Mouse (Mus musculus): ENCODE data around the gene Fam83f. TPM values are rescaled to one million over a fixed set of nuclear protein-coding genes. Genes with fewer than 3 reads are reported as not detected.
"Not testable (repeated sequence)": the region's sequence is repeated elsewhere in the genome, so short reads cannot be mapped to it uniquely, and the experiment has no call there.

Gene Fam83f
- polyA plus RNA-seq, 1 experiment from 2014 or later, result 0.26 TPM

DNA sequence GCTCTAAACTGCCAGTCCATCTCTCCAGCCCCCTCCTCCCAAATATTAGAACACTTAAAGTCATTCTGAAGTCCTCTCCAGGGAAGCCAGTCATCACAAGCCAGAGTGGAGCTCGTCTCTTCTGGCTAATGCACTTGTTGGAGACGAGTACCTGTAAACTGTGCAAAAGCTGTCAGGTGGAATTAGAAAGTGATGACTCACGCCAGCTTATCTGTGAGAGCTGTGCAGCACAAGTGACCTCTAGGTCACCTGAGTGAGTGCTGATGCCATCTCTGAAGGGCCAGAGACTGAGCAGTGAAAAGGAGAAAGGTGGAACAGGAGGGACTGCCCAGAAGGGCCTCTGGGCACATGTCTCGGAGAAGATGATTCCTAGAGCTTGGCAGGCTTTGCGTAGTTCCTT lies 48.6 kb downstream of the Fam83f start:
- Histone ChIP-seq H3K27me3 (ENCODE audit: control insufficient read depth, insufficient read depth, low read length) (no peaks in the 10 kb centered on the region), H3K4me2 (ENCODE audit: low read length) (no peak overlapping the region), H3K4me3 (replicated peaks; ENCODE audit: low read depth, low read length) (no peak overlapping the region), H3K9ac (replicated peaks; ENCODE audit: low read length) (no peak overlapping the region), H3K9me3 (ENCODE audit: control insufficient read depth, low read length) (no peaks in the 10 kb centered on the region), H3K4me1 (ENCODE audit: control insufficient read depth, insufficient read depth, low read length) (no peaks in the 10 kb centered on the region), H3K36me3 (ENCODE audit: control insufficient read depth, insufficient read depth, low read length) (no peaks in the 10 kb centered on the region), H3K27ac (replicated peaks; ENCODE audit: low read depth, low read length) (no peak overlapping the region)
- ATAC-seq (ENCODE audit: low FRiP score, low TSS enrichment), result no peak
- no peak for DNase-seq
- 82% methylated on average over 5 of the region's 5 CpGs for WGBS

DNA sequence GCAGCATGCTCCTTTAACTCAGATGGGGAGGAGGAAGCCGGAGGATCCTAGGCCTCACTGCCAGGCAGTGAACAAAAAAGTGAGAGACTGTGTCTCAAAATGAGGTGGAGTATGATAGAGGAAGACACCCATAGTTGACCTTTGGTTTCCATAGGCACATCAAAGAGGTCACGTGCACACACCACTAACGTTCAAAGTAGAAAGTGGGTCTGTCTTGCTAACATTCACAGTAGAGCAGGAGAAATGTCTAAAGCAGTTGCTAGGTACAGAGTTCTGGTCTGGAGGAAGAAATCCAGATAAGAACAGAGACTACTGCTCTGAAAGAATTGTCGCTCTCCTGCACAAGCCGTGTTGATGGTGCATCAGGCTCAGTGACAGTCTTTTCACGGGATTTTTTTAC lies 50.2 kb downstream of the Fam83f start:
- no peak for ATAC-seq (ENCODE audit: low FRiP score, low TSS enrichment)
- Histone ChIP-seq H3K9ac (replicated peaks; ENCODE audit: low read length) (no peak overlapping the region), H3K27ac (replicated peaks; ENCODE audit: low read depth, low read length) (no peak overlapping the region), H3K27me3 (ENCODE audit: control insufficient read depth, insufficient read depth, low read length) (no peaks in the 10 kb centered on the region), H3K4me1 (ENCODE audit: control insufficient read depth, insufficient read depth, low read length) (no peaks in the 10 kb centered on the region), H3K9me3 (ENCODE audit: control insufficient read depth, low read length) (no peaks in the 10 kb centered on the region), H3K4me3 (replicated peaks; ENCODE audit: low read depth, low read length) (no peak overlapping the region), H3K36me3 (ENCODE audit: control insufficient read depth, insufficient read depth, low read length) (no peaks in the 10 kb centered on the region), H3K4me2 (ENCODE audit: low read length) (no peak overlapping the region)
- 87% methylated on average over 6 of the region's 6 CpGs for WGBS
- no peak for DNase-seq

- Histone ChIP-seq H3K4me3 (replicated peaks; ENCODE audit: low read depth, low read length) (no peak overlapping the region), H3K36me3 (ENCODE audit: control insufficient read depth, insufficient read depth, low read length) (no peaks in the 10 kb centered on the region), H3K4me2 (ENCODE audit: low read length) (no peak overlapping the region), H3K4me1 (ENCODE audit: control insufficient read depth, insufficient read depth, low read length) (no peaks in the 10 kb centered on the region), H3K27me3 (ENCODE audit: control insufficient read depth, insufficient read depth, low read length) (no peaks in the 10 kb centered on the region), H3K27ac (replicated peaks; ENCODE audit: low read depth, low read length) (no peak overlapping the region), H3K9ac (replicated peaks; ENCODE audit: low read length) (no peak overlapping the region), H3K9me3 (ENCODE audit: control insufficient read depth, low read length) (no peaks in the 10 kb centered on the region)
- no peak for DNase-seq
- WGBS, result 59% methylated on average over 3 of the region's 3 CpGs
- no peak for ATAC-seq (ENCODE audit: low FRiP score, low TSS enrichment)
Measured at GRCm38 (mm10) chr15:80722366-80722765, 50.7 kb downstream of the Fam83f start.

GRCm38 (mm10) chr15:80729477-80729876 lies 57.8 kb downstream of the Fam83f start:
- no peak for ATAC-seq (ENCODE audit: low FRiP score, low TSS enrichment)
- 71% methylated on average over 2 of the region's 2 CpGs for WGBS

DNA sequence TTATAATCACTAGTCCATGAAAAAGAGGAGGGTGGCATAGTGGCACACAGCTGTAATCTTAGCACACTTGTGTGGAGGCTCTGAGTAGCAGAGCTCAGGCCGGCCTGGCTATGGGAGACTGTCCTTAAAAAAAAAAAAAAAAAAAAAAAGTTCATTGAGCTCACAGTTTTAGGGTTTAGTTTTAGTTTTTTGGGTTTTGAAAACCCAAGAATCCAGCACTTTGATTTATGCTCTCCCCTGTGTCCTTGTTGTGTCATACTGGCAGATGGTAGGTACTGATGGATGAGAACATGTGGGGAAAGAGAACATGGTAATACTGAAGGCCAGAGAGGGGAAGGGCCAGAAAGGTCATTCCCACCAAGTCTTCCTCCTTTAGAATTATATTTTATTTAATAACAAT lies 59.4 kb downstream of the Fam83f start:
- ATAC-seq (ENCODE audit: low FRiP score, low TSS enrichment), result no peak
- H3K36me3 ChIP-seq (ENCODE audit: control insufficient read depth, insufficient read depth, low read length), result no peaks in the 10 kb centered on the region
- no peak overlapping the region for H3K4me2 ChIP-seq (ENCODE audit: low read length)
- H3K9me3 ChIP-seq (ENCODE audit: control insufficient read depth, low read length), result no peaks in the 10 kb centered on the region
- no peak overlapping the region for H3K9ac ChIP-seq (replicated peaks; ENCODE audit: low read length)
- no peak for DNase-seq
- no peak overlapping the region for H3K4me3 ChIP-seq (replicated peaks; ENCODE audit: low read depth, low read length)
- WGBS, result 92% methylated on average over 1 of the region's 1 CpGs
- H3K27ac ChIP-seq (replicated peaks; ENCODE audit: low read depth, low read length), result no peak overlapping the region
- H3K4me1 ChIP-seq (ENCODE audit: control insufficient read depth, insufficient read depth, low read length), result no peaks in the 10 kb centered on the region
- H3K27me3 ChIP-seq (ENCODE audit: control insufficient read depth, insufficient read depth, low read length), result no peaks in the 10 kb centered on the region

More at GRCm38 (mm10) chr15:80729477-80729876, 57.8 kb downstream of the Fam83f start:
- Histone ChIP-seq H3K36me3 (ENCODE audit: control insufficient read depth, insufficient read depth, low read length) (no peaks in the 10 kb centered on the region), H3K4me1 (ENCODE audit: control insufficient read depth, insufficient read depth, low read length) (no peaks in the 10 kb centered on the region), H3K27me3 (ENCODE audit: control insufficient read depth, insufficient read depth, low read length) (no peaks in the 10 kb centered on the region), H3K4me2 (ENCODE audit: low read length) (no peak overlapping the region), H3K9ac (replicated peaks; ENCODE audit: low read length) (no peak overlapping the region), H3K9me3 (ENCODE audit: control insufficient read depth, low read length) (no peaks in the 10 kb centered on the region), H3K27ac (replicated peaks; ENCODE audit: low read depth, low read length) (no peak overlapping the region), H3K4me3 (replicated peaks; ENCODE audit: low read depth, low read length) (no peak overlapping the region)
- DNase-seq, result no peak

GRCm38 (mm10) chr15:80731511-80731910 lies 59.9 kb downstream of the Fam83f start:
- Histone ChIP-seq H3K9me3 (ENCODE audit: control insufficient read depth, low read length) (no peaks in the 10 kb centered on the region), H3K27me3 (ENCODE audit: control insufficient read depth, insufficient read depth, low read length) (no peaks in the 10 kb centered on the region), H3K27ac (replicated peaks; ENCODE audit: low read depth, low read length) (no peak overlapping the region), H3K4me2 (ENCODE audit: low read length) (no peak overlapping the region), H3K4me1 (ENCODE audit: control insufficient read depth, insufficient read depth, low read length) (no peaks in the 10 kb centered on the region), H3K4me3 (replicated peaks; ENCODE audit: low read depth, low read length) (no peak overlapping the region), H3K9ac (replicated peaks; ENCODE audit: low read length) (no peak overlapping the region), H3K36me3 (ENCODE audit: control insufficient read depth, insufficient read depth, low read length) (no peaks in the 10 kb centered on the region)
- ATAC-seq (ENCODE audit: low FRiP score, low TSS enrichment), result no peak
- 83% methylated on average over 3 of the region's 3 CpGs for WGBS
- no peak for DNase-seq

DNA sequence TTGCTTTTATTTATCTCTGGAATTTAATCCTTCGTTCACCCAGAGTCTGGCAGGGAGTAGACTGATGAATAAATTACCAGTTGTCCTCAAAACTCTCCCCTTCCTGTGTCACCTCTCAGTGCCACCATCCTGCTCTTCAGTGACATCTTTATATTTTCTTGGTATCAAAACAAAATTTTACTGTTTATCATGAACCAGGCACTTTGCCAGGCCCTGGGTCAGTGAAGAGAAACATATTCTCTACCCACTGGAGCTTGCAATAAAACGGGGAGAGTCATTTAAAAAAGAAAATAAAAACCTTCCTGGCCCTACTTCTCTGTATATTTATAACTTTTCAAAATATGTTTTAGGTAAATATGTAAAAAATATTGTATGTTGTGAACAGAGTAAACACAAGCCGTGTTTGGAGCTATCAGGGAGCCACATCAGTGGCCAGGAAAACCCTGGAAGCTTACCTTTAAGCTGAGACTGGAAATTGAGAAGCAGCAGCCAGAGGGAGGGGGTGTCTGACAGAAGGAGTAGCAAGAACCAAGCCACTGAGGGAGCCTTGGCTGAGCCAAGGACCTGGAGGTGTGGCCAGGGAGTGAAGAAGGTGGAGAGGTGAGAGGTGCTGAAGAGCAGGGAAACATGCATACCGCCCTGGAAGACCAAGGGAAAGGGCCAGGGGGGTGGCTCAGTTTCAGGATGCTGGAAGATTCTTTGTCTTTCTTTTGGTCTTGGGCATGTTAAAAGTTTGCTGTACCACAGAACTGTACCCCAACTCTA lies 60.8 kb downstream of the Fam83f start:
- Histone ChIP-seq H3K4me1 (ENCODE audit: control insufficient read depth, insufficient read depth, low read length) (no peaks in the 10 kb centered on the region), H3K9ac (replicated peaks; ENCODE audit: low read length) (no peak overlapping the region), H3K4me3 (replicated peaks; ENCODE audit: low read depth, low read length) (no peak overlapping the region), H3K27me3 (ENCODE audit: control insufficient read depth, insufficient read depth, low read length) (no peaks in the 10 kb centered on the region), H3K27ac (replicated peaks; ENCODE audit: low read depth, low read length) (no peak overlapping the region), H3K4me2 (ENCODE audit: low read length) (no peak overlapping the region), H3K9me3 (ENCODE audit: control insufficient read depth, low read length) (no peaks in the 10 kb centered on the region), H3K36me3 (ENCODE audit: control insufficient read depth, insufficient read depth, low read length) (no peaks in the 10 kb centered on the region)
- ATAC-seq (ENCODE audit: low FRiP score, low TSS enrichment) (no peak), DNase-seq (no peak)
- 52% methylated on average over 4 of the region's 4 CpGs for WGBS

DNA sequence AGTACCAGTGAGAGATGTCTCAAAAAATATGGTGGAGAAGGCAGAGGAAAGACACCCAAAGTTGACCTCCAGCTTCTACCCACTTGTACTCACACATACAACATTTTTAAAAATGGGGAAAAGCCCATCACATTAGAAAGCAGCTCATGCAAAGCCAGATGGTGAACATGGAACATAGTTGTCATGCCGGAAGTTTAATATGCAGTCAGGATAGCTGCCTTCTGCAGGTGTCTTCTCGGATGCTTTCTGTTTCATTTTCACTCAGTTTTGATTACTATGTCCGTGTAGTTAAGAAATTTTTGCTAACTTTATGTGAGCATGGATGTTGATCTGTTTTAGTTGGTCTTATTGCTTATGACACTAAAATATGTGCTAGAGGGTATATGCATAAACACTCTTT lies 63.7 kb downstream of the Fam83f start:
- Histone ChIP-seq H3K27ac (replicated peaks; ENCODE audit: low read depth, low read length) (no peak overlapping the region), H3K9me3 (ENCODE audit: control insufficient read depth, low read length) (no peaks in the 10 kb centered on the region), H3K36me3 (ENCODE audit: control insufficient read depth, insufficient read depth, low read length) (no peaks in the 10 kb centered on the region), H3K4me3 (replicated peaks; ENCODE audit: low read depth, low read length) (no peak overlapping the region), H3K9ac (replicated peaks; ENCODE audit: low read length) (no peak overlapping the region), H3K4me1 (ENCODE audit: control insufficient read depth, insufficient read depth, low read length) (no peaks in the 10 kb centered on the region), H3K27me3 (ENCODE audit: control insufficient read depth, insufficient read depth, low read length) (no peaks in the 10 kb centered on the region), H3K4me2 (ENCODE audit: low read length) (no peak overlapping the region)
- 92% methylated on average over 3 of the region's 3 CpGs for WGBS
- no peak for DNase-seq
- ATAC-seq (ENCODE audit: low FRiP score, low TSS enrichment), result no peak

- H3K4me2 ChIP-seq (ENCODE audit: low read length); H3K27me3 ChIP-seq (ENCODE audit: control insufficient read depth, insufficient read depth, low read length); H3K4me3 ChIP-seq (replicated peaks; ENCODE audit: low read depth, low read length); H3K27ac ChIP-seq (replicated peaks; ENCODE audit: low read depth, low read length); DNase-seq; H3K9ac ChIP-seq (replicated peaks; ENCODE audit: low read length); ATAC-seq (ENCODE audit: low FRiP score, low TSS enrichment); H3K9me3 ChIP-seq (ENCODE audit: control insufficient read depth, low read length); H3K4me1 ChIP-seq (ENCODE audit: control insufficient read depth, insufficient read depth, low read length); H3K36me3 ChIP-seq (ENCODE audit: control insufficient read depth, insufficient read depth, low read length): not testable (repeated sequence)
- 93% methylated on average over 3 of the region's 4 CpGs for WGBS
Measured at GRCm38 (mm10) chr15:80735708-80736107, 64.1 kb downstream of the Fam83f start.

Data from midbrain, embryonic 14.5 days (tissue).